Mouse (Mus musculus) urinary bladder, postnatal 10 days (tissue): ENCODE data around the gene Mgat5.

Experiments
- DNase-seq: peaks from one replicate; pipeline ENCODE4 v3.0.0; 2022; ENCODE audit warnings: low spot score

The Mgat5 gene

GRCm38 (mm10) chr1:127260969-127261368 lies 56.2 kb downstream of the Mgat5 start:
- no peak for DNase-seq

GRCm38 (mm10) chr1:127262170-127262837 lies 57.5 kb downstream of the Mgat5 start:
- no peak for DNase-seq

GRCm38 (mm10) chr1:127267985-127268384 lies 63.2 kb downstream of the Mgat5 start:
- no peak for DNase-seq

GRCm38 (mm10) chr1:127269343-127269742 lies 64.5 kb downstream of the Mgat5 start:
- no peak for DNase-seq

GRCm38 (mm10) chr1:127270273-127271020 lies 65.6 kb downstream of the Mgat5 start:
- DNase-seq, result no peak

- no peak for DNase-seq
These were observed 66.3 kb downstream of the Mgat5 start for GRCm38 (mm10) chr1:127271156-127271555.

GRCm38 (mm10) chr1:127273363-127273762 lies 68.5 kb downstream of the Mgat5 start:
- DNase-seq, result no peak

GRCm38 (mm10) chr1:127275572-127276324 lies 70.9 kb downstream of the Mgat5 start:
- DNase-seq, result no peak

- DNase-seq, result no peak
These were observed 73.3 kb downstream of the Mgat5 start for GRCm38 (mm10) chr1:127278067-127278466.

- no peak for DNase-seq
These were observed 75.4 kb downstream of the Mgat5 start for GRCm38 (mm10) chr1:127280256-127280655.

- DNase-seq, result no peak
These were observed 80.2 kb downstream of the Mgat5 start for GRCm38 (mm10) chr1:127284975-127285374.

- no peak for DNase-seq
These were observed 82.7 kb downstream of the Mgat5 start for GRCm38 (mm10) chr1:127287505-127287904.

GRCm38 (mm10) chr1:127290879-127291278 lies 86.1 kb downstream of the Mgat5 start:
- no peak for DNase-seq

- DNase-seq, result no peak
These were observed 86.9 kb downstream of the Mgat5 start for GRCm38 (mm10) chr1:127291721-127292120.

- no peak for DNase-seq
These were observed 88.5 kb downstream of the Mgat5 start for GRCm38 (mm10) chr1:127293286-127293685.

GRCm38 (mm10) chr1:127296815-127297214 lies 92.0 kb downstream of the Mgat5 start:
- DNase-seq, result no peak

GRCm38 (mm10) chr1:127299774-127300173 lies 95.0 kb downstream of the Mgat5 start:
- no peak for DNase-seq

- DNase-seq, result no peak
These were observed 96.2 kb downstream of the Mgat5 start for GRCm38 (mm10) chr1:127301038-127301437.

GRCm38 (mm10) chr1:127302620-127303019 lies 97.8 kb downstream of the Mgat5 start:
- no peak for DNase-seq

GRCm38 (mm10) chr1:127303791-127304190 lies 99.0 kb downstream of the Mgat5 start:
- no peak for DNase-seq

GRCm38 (mm10) chr1:127304281-127304680 lies 99.5 kb downstream of the Mgat5 start:
- no peak for DNase-seq

- no peak for DNase-seq
These were observed 100.8 kb downstream of the Mgat5 start for GRCm38 (mm10) chr1:127305582-127305981.
